Mouse (Mus musculus): Measurements from ENCODE around the gene Samd14. TPM values are rescaled to one million over a fixed set of nuclear protein-coding genes. Genes with fewer than 3 reads are reported as not detected.

Samd14 gene
- polyA plus RNA-seq, 1 experiment from 2014 or later = 50.3 TPM

- peaks cover 27% of the 10 kb centered on the region for H3K4me1 ChIP-seq
- WGBS = 76% methylated on average over 8 of the region's 8 CpGs
- ATAC-seq (ENCODE audit: insufficient number of reproducible peaks, insufficient read depth, low FRiP score, low TSS enrichment) = no peak
- H3K36me3 ChIP-seq = peaks cover 84% of the 10 kb centered on the region
- H3K4me2 ChIP-seq (replicated peaks) = 0 out of 2 replicates have a peak overlapping the region, but pooled peaks have one; percentile 18
- no peak overlapping the region for H3K9ac ChIP-seq
- H3K27me3 ChIP-seq = no peaks in the 10 kb centered on the region
- H3K27ac ChIP-seq = peak overlapping the region; percentile 37
- H3K9me3 ChIP-seq = no peaks in the 10 kb centered on the region
- no peak overlapping the region for H3K4me3 ChIP-seq
Observed at GRCm38 (mm10) chr11:95000128-95000527, 9.6 kb upstream of the Samd14 start.

- H3K9me3 ChIP-seq = no peaks in the 10 kb centered on the region
- H3K4me1 ChIP-seq = peaks cover 23% of the 10 kb centered on the region
- no peaks in the 10 kb centered on the region for H3K27me3 ChIP-seq
- WGBS = 42% methylated on average over 4 of the region's 4 CpGs
- peak overlapping the region; percentile 18; the same call in 1 of the 2 replicates for H3K4me2 ChIP-seq (replicated peaks)
- ATAC-seq (ENCODE audit: insufficient number of reproducible peaks, insufficient read depth, low FRiP score, low TSS enrichment) = no peak
- peak overlapping the region; percentile 37 for H3K27ac ChIP-seq
- peaks cover 89% of the 10 kb centered on the region for H3K36me3 ChIP-seq
- H3K4me3 ChIP-seq = no peak overlapping the region
- H3K9ac ChIP-seq = no peak overlapping the region
Observed at GRCm38 (mm10) chr11:95000548-95000947, 9.1 kb upstream of the Samd14 start.

- H3K9me3 ChIP-seq = no peaks in the 10 kb centered on the region
- ATAC-seq (ENCODE audit: insufficient number of reproducible peaks, insufficient read depth, low FRiP score, low TSS enrichment) = peak; percentile 32; the same call in 1 of the 2 replicates
- no peak overlapping the region for H3K4me3 ChIP-seq
- no peaks in the 10 kb centered on the region for H3K27me3 ChIP-seq
- no peak overlapping the region for H3K9ac ChIP-seq
- peak overlapping the region; percentile 18; the same call in 1 of the 2 replicates for H3K4me2 ChIP-seq (replicated peaks)
- peaks cover 23% of the 10 kb centered on the region for H3K4me1 ChIP-seq
- peaks cover 91% of the 10 kb centered on the region for H3K36me3 ChIP-seq
- peak overlapping the region; percentile 37 for H3K27ac ChIP-seq
- 3% methylated on average over 8 of the region's 8 CpGs for WGBS
Observed at GRCm38 (mm10) chr11:95001058-95001457, 8.6 kb upstream of the Samd14 start.

- no peak overlapping the region for H3K27ac ChIP-seq
Observed at GRCm38 (mm10) chr11:95001584-95002347, 7.9 kb upstream of the Samd14 start.

GRCm38 (mm10) chr11:95002705-95003104 is 7.0 kb upstream of the Samd14 start:
- H3K4me2 ChIP-seq (replicated peaks) = no peak overlapping the region
- H3K9ac ChIP-seq = no peak overlapping the region
- H3K4me1 ChIP-seq = peaks cover 36% of the 10 kb centered on the region
- H3K4me3 ChIP-seq = no peak overlapping the region
- H3K27ac ChIP-seq = no peak overlapping the region
- H3K9me3 ChIP-seq = no peaks in the 10 kb centered on the region
- H3K27me3 ChIP-seq = no peaks in the 10 kb centered on the region
- H3K36me3 ChIP-seq = peaks cover 76% of the 10 kb centered on the region
- no peak for ATAC-seq (ENCODE audit: insufficient number of reproducible peaks, insufficient read depth, low FRiP score, low TSS enrichment)
- 93% methylated on average over 8 of the region's 8 CpGs for WGBS

More at GRCm38 (mm10) chr11:95001584-95002347, 7.9 kb upstream of the Samd14 start:
- H3K9me3 ChIP-seq = no peaks in the 10 kb centered on the region
- H3K9ac ChIP-seq = no peak overlapping the region
- peaks cover 85% of the 10 kb centered on the region for H3K36me3 ChIP-seq
- 89% methylated on average over 21 of the region's 21 CpGs for WGBS
- H3K27me3 ChIP-seq = no peaks in the 10 kb centered on the region
- no peak for ATAC-seq (ENCODE audit: insufficient number of reproducible peaks, insufficient read depth, low FRiP score, low TSS enrichment)
- H3K4me3 ChIP-seq = no peak overlapping the region
- H3K4me2 ChIP-seq (replicated peaks) = no peak overlapping the region
- peaks cover 27% of the 10 kb centered on the region for H3K4me1 ChIP-seq

- no peak for ATAC-seq (ENCODE audit: insufficient number of reproducible peaks, insufficient read depth, low FRiP score, low TSS enrichment)
- Histone ChIP-seq H3K27ac (0 out of 2 replicates have a peak overlapping the region, but pooled peaks have one; percentile 9), H3K4me1 (peaks cover 46% of the 10 kb centered on the region), H3K4me3 (no peak overlapping the region), H3K9ac (no peak overlapping the region; the same call in 1 of the 2 replicates), H3K9me3 (no peaks in the 10 kb centered on the region), H3K36me3 (peaks cover 59% of the 10 kb centered on the region), H3K27me3 (no peaks in the 10 kb centered on the region), H3K4me2 (replicated peaks) (no peak overlapping the region)
- WGBS = 81% methylated on average over 12 of the region's 12 CpGs
Observed at GRCm38 (mm10) chr11:95004136-95004936, 5.3 kb upstream of the Samd14 start.

- ATAC-seq (ENCODE audit: insufficient number of reproducible peaks, insufficient read depth, low FRiP score, low TSS enrichment) = no peak
- Histone ChIP-seq H3K4me3 (no peak overlapping the region), H3K36me3 (peaks cover 54% of the 10 kb centered on the region), H3K4me2 (replicated peaks) (no peak overlapping the region), H3K9me3 (no peaks in the 10 kb centered on the region), H3K9ac (no peak overlapping the region; the same call in 1 of the 2 replicates), H3K27me3 (no peaks in the 10 kb centered on the region), H3K4me1 (peaks cover 43% of the 10 kb centered on the region), H3K27ac (no peak overlapping the region)
- 47% methylated on average over 6 of the region's 6 CpGs for WGBS
Observed at GRCm38 (mm10) chr11:95004937-95005198, 4.8 kb upstream of the Samd14 start.

GRCm38 (mm10) chr11:95006038-95006437 is 3.6 kb upstream of the Samd14 start:
- Histone ChIP-seq H3K9ac (no peak overlapping the region), H3K4me3 (peak overlapping the region; percentile 35; the same call in 1 of the 2 replicates), H3K4me1 (peaks cover 33% of the 10 kb centered on the region), H3K27me3 (no peaks in the 10 kb centered on the region), H3K4me2 (replicated peaks) (peak overlapping the region; percentile 56), H3K36me3 (peaks cover 43% of the 10 kb centered on the region), H3K9me3 (no peaks in the 10 kb centered on the region), H3K27ac (peak overlapping the region; percentile 64)
- no peak for ATAC-seq (ENCODE audit: insufficient number of reproducible peaks, insufficient read depth, low FRiP score, low TSS enrichment)
- 19% methylated on average over 4 of the region's 4 CpGs for WGBS

GRCm38 (mm10) chr11:95006525-95007219 is 3.0 kb upstream of the Samd14 start:
- H3K27ac ChIP-seq = peak overlapping the region; percentile 64
- peak overlapping the region; percentile 46; the same call in 1 of the 2 replicates for H3K9ac ChIP-seq
- H3K27me3 ChIP-seq = no peaks in the 10 kb centered on the region
- H3K9me3 ChIP-seq = no peaks in the 10 kb centered on the region
- H3K36me3 ChIP-seq = peaks cover 38% of the 10 kb centered on the region
- H3K4me2 ChIP-seq (replicated peaks) = peak overlapping the region; percentile 56
- WGBS = 2% methylated on average over 27 of the region's 27 CpGs
- peak; percentile 37; the same call in 1 of the 2 replicates for ATAC-seq (ENCODE audit: insufficient number of reproducible peaks, insufficient read depth, low FRiP score, low TSS enrichment)
- peak overlapping the region; percentile 35 for H3K4me3 ChIP-seq
- H3K4me1 ChIP-seq = peaks cover 39% of the 10 kb centered on the region

- Histone ChIP-seq H3K4me2 (replicated peaks) (peak overlapping the region; percentile 56; the same call in 1 of the 2 replicates), H3K27ac (peak overlapping the region; percentile 64; the same call in 1 of the 2 replicates), H3K36me3 (peaks cover 30% of the 10 kb centered on the region), H3K27me3 (no peaks in the 10 kb centered on the region), H3K9ac (peak overlapping the region; percentile 46; the same call in 1 of the 2 replicates), H3K4me1 (peaks cover 46% of the 10 kb centered on the region), H3K9me3 (no peaks in the 10 kb centered on the region), H3K4me3 (no peak overlapping the region; the same call in 1 of the 2 replicates)
- 78% methylated on average over 3 of the region's 3 CpGs for WGBS
- ATAC-seq (ENCODE audit: insufficient number of reproducible peaks, insufficient read depth, low FRiP score, low TSS enrichment) = no peak
Observed at GRCm38 (mm10) chr11:95007418-95007817, 2.3 kb upstream of the Samd14 start.

Data from embryonic facial prominence, embryonic 12.5 days (tissue).